Mouse (Mus musculus) testis, adult 2 months (tissue): ENCODE measurements at regions not wholly inside any gene's neighbourhood (a gene's known extent, or its start where the extent isn't known, plus 50 kb on each side); places are given as distances from the start of the nearest gene placed in this dataset.

Experiments used
- H3K27ac ChIP-seq: fragments of 200-500 bp; 2 replicates; pipeline ENCODE4 v1.5.1; 2012; ENCODE audit warnings: low read depth, low read length; ENCODE audit not compliant: control insufficient read depth, insufficient read depth
- H3K27me3 ChIP-seq: fragments of 200-500 bp; 2 replicates; pipeline ENCODE4 v1.6.1; 2012; ENCODE audit warnings: mild to moderate bottlenecking, low read length, moderate library complexity; ENCODE audit not compliant: control insufficient read depth, insufficient read depth
- H3K36me3 ChIP-seq: fragments of 200-500 bp; 2 replicates; pipeline ENCODE4 v1.6.1; 2012; ENCODE audit warnings: mild to moderate bottlenecking, low read length; ENCODE audit not compliant: control insufficient read depth, insufficient read depth
- H3K4me1 ChIP-seq: fragments of 200-500 bp; 2 replicates; pipeline ENCODE4 v1.6.1; 2012; ENCODE audit warnings: low read length; ENCODE audit not compliant: control insufficient read depth, insufficient read depth
- H3K4me3 ChIP-seq: fragments of 200-500 bp; 2 replicates; pipeline ENCODE4 v1.5.1; 2012; ENCODE audit warnings: low read depth, mild to moderate bottlenecking, low read length, moderate library complexity, mixed read lengths; ENCODE audit not compliant: control insufficient read depth
- CTCF ChIP-seq: fragments of 200-500 bp; IDR thresholded peaks from 2 replicates; pipeline ENCODE4 v1.5.1; 2012; ENCODE audit warnings: low read depth, mild to moderate bottlenecking, inconsistent platforms, low read length, moderate library complexity; ENCODE audit not compliant: control insufficient read depth, insufficient read depth, insufficient replicate concordance
- POLR2A ChIP-seq: fragments of 200-500 bp; IDR thresholded peaks from 2 replicates; pipeline ENCODE4 v1.6.1; 2012; ENCODE audit warnings: low read depth, mild to moderate bottlenecking, inconsistent platforms, low read length, moderate library complexity; ENCODE audit not compliant: control insufficient read depth

- no peaks in the 10 kb centered on the region for H3K4me1 ChIP-seq
- H3K27me3 ChIP-seq: no peaks in the 10 kb centered on the region
- H3K27ac ChIP-seq: no peak overlapping the region
- H3K36me3 ChIP-seq: no peaks in the 10 kb centered on the region
- no peak overlapping the region for H3K4me3 ChIP-seq
- TF ChIP-seq POLR2A (no peak), CTCF (no peak)
These were observed 164.0 kb downstream of the Mex3b start for GRCm38 (mm10) chr7:83031101-83031500.

- Histone ChIP-seq H3K4me1 (no peaks in the 10 kb centered on the region), H3K36me3 (no peaks in the 10 kb centered on the region), H3K4me3 (no peak overlapping the region), H3K27ac (no peak overlapping the region), H3K27me3 (no peaks in the 10 kb centered on the region)
- TF ChIP-seq CTCF: no peak
- no peak for TF ChIP-seq POLR2A
These were observed 164.9 kb downstream of the Mex3b start for GRCm38 (mm10) chr7:83032025-83032424.

GRCm38 (mm10) chr7:83032924-83033323 is 165.8 kb downstream of the Mex3b start:
- no peaks in the 10 kb centered on the region for H3K36me3 ChIP-seq
- H3K4me3 ChIP-seq: no peak overlapping the region
- H3K27me3 ChIP-seq: no peaks in the 10 kb centered on the region
- TF ChIP-seq POLR2A (no peak), CTCF (no peak)
- H3K4me1 ChIP-seq: no peaks in the 10 kb centered on the region
- H3K27ac ChIP-seq: no peak overlapping the region

- Histone ChIP-seq H3K27ac (no peak overlapping the region), H3K4me1 (no peaks in the 10 kb centered on the region), H3K36me3 (no peaks in the 10 kb centered on the region), H3K4me3 (no peak overlapping the region), H3K27me3 (no peaks in the 10 kb centered on the region)
- no peak for TF ChIP-seq CTCF
- no peak for TF ChIP-seq POLR2A
These were observed 168.1 kb downstream of the Mex3b start for GRCm38 (mm10) chr7:83035190-83035589.

GRCm38 (mm10) chr7:83036397-83036796 is 169.3 kb downstream of the Mex3b start:
- Histone ChIP-seq H3K27ac (no peak overlapping the region), H3K4me3 (no peak overlapping the region), H3K36me3 (no peaks in the 10 kb centered on the region), H3K27me3 (no peaks in the 10 kb centered on the region), H3K4me1 (no peaks in the 10 kb centered on the region)
- TF ChIP-seq CTCF (no peak), POLR2A (no peak)

GRCm38 (mm10) chr7:83037100-83037499 is 170.0 kb downstream of the Mex3b start:
- TF ChIP-seq POLR2A: no peak
- no peaks in the 10 kb centered on the region for H3K36me3 ChIP-seq
- H3K27me3 ChIP-seq: no peaks in the 10 kb centered on the region
- no peaks in the 10 kb centered on the region for H3K4me1 ChIP-seq
- no peak overlapping the region for H3K27ac ChIP-seq
- no peak overlapping the region for H3K4me3 ChIP-seq

GRCm38 (mm10) chr7:83037714-83038113 is 170.6 kb downstream of the Mex3b start:
- H3K27ac ChIP-seq: no peak overlapping the region
- no peak overlapping the region for H3K4me3 ChIP-seq
- H3K4me1 ChIP-seq: no peaks in the 10 kb centered on the region
- H3K36me3 ChIP-seq: no peaks in the 10 kb centered on the region
- H3K27me3 ChIP-seq: no peaks in the 10 kb centered on the region
- TF ChIP-seq POLR2A: no peak
- TF ChIP-seq CTCF: no peak

- TF ChIP-seq CTCF (no peak), POLR2A (no peak)
These were observed 176.6 kb downstream of the Mex3b start for GRCm38 (mm10) chr7:83043746-83044145.

More at GRCm38 (mm10) chr7:83043746-83044145, 176.6 kb downstream of the Mex3b start:
- Histone ChIP-seq H3K4me3 (no peak overlapping the region), H3K4me1 (no peaks in the 10 kb centered on the region), H3K27me3 (no peaks in the 10 kb centered on the region), H3K27ac (no peak overlapping the region), H3K36me3 (no peaks in the 10 kb centered on the region)
